Mouse (Mus musculus): ENCODE measurements around the gene Slc45a2. TPM values are rescaled to one million over a fixed set of nuclear protein-coding genes. Genes with fewer than 3 reads are reported as not detected.

The Slc45a2 gene
- polyA plus RNA-seq (2015; fragmentation: Nextera tagmentation; extraction: Ambion mirVana), result 0.05 TPM in 1 of 2 replicates, not detected in the other

DNA sequence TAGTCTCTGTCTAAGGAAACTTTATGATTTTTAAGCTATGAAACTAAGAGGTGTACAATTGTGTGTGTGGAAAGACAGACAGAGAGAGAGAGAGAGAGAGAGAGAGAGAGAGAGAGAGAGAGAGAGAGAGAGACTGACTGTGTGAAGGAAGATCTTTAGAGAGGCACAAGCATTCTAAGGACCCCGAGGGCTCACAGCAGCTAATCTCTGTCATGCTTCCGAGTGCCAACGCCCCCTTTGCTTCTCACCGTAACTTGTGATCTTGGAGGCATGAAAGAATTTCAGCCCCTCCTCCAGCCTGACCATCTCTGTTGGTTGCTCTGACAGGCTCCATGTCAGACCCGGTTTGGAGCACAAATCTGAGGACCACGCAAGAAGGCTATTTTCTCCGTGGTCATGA, at the start of gene Slc45a2:
Slc45a2 (plus strand) TSS at position 301 of the 400 bp plus-strand sequence.
- Histone ChIP-seq H3K9ac (replicated peaks; ENCODE audit: low read length) (no peak within 1 kb of the TSS), H3K4me1 (ENCODE audit: insufficient read depth, low read length) (no peaks in the 10 kb centered on the region), H3K36me3 (ENCODE audit: insufficient read depth, low read length) (no peaks in the 10 kb centered on the region), H3K27ac (ENCODE audit: low read length) (no peak within 1 kb of the TSS), H3K4me2 (replicated peaks; ENCODE audit: low read depth, low read length) (peak within 1 kb of the TSS; percentile 25; the same call in 1 of the 2 replicates), H3K27me3 (ENCODE audit: insufficient read depth, low read length) (no peaks in the 10 kb centered on the region), H3K9me3 (ENCODE audit: low read length) (no peaks in the 10 kb centered on the region), H3K4me3 (ENCODE audit: low read length) (no peak within 1 kb of the TSS)
- 56% methylated on average over 7 of the region's 7 CpGs for WGBS
- ATAC-seq (ENCODE audit: low FRiP score, low TSS enrichment), result no peak

DNA sequence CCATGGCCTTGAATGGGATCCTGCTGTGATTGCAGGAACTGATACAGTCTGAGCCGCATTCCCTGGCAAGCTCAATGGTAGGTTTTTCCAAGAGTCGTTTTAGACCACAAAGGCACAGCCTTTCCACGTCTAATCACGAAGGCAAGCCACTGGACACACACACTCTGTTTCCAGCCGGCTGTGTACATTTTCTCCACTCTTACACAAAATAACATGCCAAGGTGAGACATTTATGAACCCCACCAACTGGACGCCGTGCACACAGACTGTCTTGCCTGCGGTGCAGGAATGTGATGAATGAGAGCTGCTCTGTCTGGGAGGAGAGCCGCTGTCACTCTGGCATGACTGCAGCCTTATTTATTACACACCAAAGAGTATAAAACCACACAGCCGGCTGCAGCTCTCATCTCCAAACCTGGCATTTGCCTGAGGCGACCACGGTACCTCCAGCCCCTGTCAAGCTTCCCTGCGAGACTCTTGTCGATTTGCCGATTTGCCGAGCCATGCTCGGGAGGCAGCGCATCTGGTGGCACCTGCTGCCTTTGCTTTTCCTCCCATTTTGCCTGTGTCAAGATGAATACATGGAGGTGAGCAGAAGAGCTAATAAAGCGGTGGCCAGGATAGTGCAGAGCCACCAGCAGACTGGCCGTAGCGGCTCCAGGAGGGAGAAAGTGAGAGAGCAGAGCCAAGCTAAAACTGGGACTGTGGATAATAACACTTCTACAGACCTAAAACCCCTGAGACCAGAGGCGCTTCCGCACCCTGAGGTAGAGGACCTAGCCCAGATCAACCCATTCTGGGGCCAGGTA, 48.4 kb upstream of the Slc45a2 start, which contains the start of gene C1qtnf3:
C1qtnf3 (plus strand) TSS at position 382 of the 809 bp plus-strand sequence.
- Histone ChIP-seq H3K27ac (ENCODE audit: low read length) (peak within 1 kb of the TSS; percentile 74), H3K27me3 (ENCODE audit: insufficient read depth, low read length) (no peaks in the 10 kb centered on the region), H3K9me3 (ENCODE audit: low read length) (no peaks in the 10 kb centered on the region), H3K4me2 (replicated peaks; ENCODE audit: low read depth, low read length) (peak within 1 kb of the TSS; percentile 50), H3K36me3 (ENCODE audit: insufficient read depth, low read length) (no peaks in the 10 kb centered on the region), H3K4me3 (ENCODE audit: low read length) (peak within 1 kb of the TSS; percentile 11; the same call in 1 of the 2 replicates), H3K4me1 (ENCODE audit: insufficient read depth, low read length) (peaks cover 20% of the 10 kb centered on the region), H3K9ac (replicated peaks; ENCODE audit: low read length) (0 out of 2 replicates have a peak within 1 kb of the TSS, but pooled peaks have one; percentile 33)
- WGBS, result 41% methylated on average over 23 of the region's 23 CpGs
- peak; percentile 66 for ATAC-seq (ENCODE audit: low FRiP score, low TSS enrichment)

DNA sequence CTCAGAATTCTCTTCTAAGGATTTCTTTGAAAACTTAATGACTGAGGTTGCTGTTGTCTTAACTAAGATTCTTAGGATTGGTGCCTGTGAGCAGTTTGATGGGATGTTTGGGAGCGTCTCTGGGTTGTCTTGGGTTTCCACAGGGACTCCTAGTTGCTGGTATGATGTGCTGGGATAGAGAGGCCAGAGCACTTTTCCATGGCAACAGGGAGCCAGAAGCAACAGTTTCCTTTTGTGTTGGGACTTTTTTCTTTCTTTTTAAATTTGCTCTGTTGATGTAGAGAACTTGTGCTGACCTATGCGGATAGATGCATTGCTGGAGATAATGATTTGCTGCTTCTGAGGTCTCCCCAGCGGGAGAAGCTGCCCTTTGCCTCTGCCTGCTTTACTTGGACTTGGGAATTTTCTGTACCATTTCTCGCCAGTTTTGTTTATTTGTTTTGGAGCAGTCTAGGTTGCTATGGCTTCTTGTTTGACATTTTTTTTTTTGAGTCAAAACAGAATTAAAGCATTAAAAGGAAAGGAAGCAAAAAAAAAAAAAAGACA, 47.7 kb upstream of the Slc45a2 start:
- H3K9ac ChIP-seq (replicated peaks; ENCODE audit: low read length), result 0 out of 2 replicates have a peak overlapping the region, but pooled peaks have one; percentile 33
- H3K27ac ChIP-seq (ENCODE audit: low read length), result peak overlapping the region; percentile 74
- ATAC-seq (ENCODE audit: low FRiP score, low TSS enrichment), result peak; percentile 35; the same call in 1 of the 2 replicates
- peak overlapping the region; percentile 50 for H3K4me2 ChIP-seq (replicated peaks; ENCODE audit: low read depth, low read length)
- 34% methylated on average over 4 of the region's 4 CpGs for WGBS
- H3K4me3 ChIP-seq (ENCODE audit: low read length), result peak overlapping the region; percentile 11; the same call in 1 of the 2 replicates
- no peaks in the 10 kb centered on the region for H3K27me3 ChIP-seq (ENCODE audit: insufficient read depth, low read length)
- no peaks in the 10 kb centered on the region for H3K9me3 ChIP-seq (ENCODE audit: low read length)
- no peaks in the 10 kb centered on the region for H3K36me3 ChIP-seq (ENCODE audit: insufficient read depth, low read length)
- H3K4me1 ChIP-seq (ENCODE audit: insufficient read depth, low read length), result peaks cover 20% of the 10 kb centered on the region

DNA sequence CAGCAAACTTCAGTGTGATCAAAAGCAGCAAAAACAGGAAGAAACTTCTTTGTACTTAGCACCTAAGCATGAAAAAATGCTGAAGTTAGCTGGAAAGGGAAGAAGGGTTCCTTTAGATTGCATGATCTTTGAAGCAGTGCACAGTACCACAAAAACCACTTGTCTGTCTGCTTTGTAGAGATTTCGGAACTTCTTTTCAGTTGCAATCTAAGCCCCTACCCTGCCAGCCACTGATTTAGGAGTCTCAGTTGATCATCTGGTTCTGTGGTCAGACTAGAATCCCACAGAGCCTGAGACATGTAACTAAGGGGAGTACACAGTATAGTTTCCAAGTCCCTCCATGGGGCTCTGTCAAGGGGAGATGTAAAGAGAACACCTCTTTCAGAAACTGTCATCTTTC, 47.1 kb upstream of the Slc45a2 start:
- Histone ChIP-seq H3K36me3 (ENCODE audit: insufficient read depth, low read length) (no peaks in the 10 kb centered on the region), H3K4me2 (replicated peaks; ENCODE audit: low read depth, low read length) (no peak overlapping the region), H3K4me1 (ENCODE audit: insufficient read depth, low read length) (peaks cover 20% of the 10 kb centered on the region), H3K9ac (replicated peaks; ENCODE audit: low read length) (no peak overlapping the region), H3K27ac (ENCODE audit: low read length) (peak overlapping the region; percentile 31), H3K4me3 (ENCODE audit: low read length) (no peak overlapping the region), H3K9me3 (ENCODE audit: low read length) (no peaks in the 10 kb centered on the region), H3K27me3 (ENCODE audit: insufficient read depth, low read length) (no peaks in the 10 kb centered on the region)
- ATAC-seq (ENCODE audit: low FRiP score, low TSS enrichment), result no peak
- WGBS, result 71% methylated on average over 1 of the region's 1 CpGs

DNA sequence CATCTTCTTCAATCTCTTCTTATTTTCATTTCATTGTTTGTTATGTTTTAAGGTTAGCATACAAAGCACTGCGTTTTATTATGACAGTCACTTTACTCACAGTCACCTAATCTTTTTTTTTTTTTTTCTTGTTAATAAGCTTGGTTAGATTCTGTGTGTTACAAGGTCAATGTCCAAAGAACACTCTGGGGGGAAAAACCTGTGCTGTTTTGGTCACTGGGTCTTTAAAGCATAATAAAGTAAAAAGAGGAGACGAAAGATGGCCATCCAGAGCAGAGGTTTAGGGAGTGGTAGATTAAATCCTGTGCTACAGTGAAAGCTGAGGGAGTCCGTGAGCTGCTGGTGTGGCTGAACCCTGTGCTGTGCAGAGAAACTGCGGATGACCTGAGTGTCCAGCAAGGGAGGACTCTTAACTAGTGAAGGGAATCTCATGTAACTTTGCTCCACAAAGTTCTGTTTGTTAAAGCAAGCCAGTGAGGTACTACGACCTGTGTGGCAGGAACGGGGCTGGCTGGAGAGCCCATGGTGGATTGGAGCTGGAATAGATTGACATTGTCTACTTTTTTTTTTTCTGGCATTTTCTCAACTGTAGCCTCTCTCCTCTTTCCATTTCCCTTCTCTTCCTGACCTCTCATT, 46.0 kb upstream of the Slc45a2 start:
- H3K4me3 ChIP-seq (ENCODE audit: low read length), result no peak overlapping the region
- ATAC-seq (ENCODE audit: low FRiP score, low TSS enrichment), result no peak
- no peak overlapping the region for H3K9ac ChIP-seq (replicated peaks; ENCODE audit: low read length)
- H3K4me2 ChIP-seq (replicated peaks; ENCODE audit: low read depth, low read length), result no peak overlapping the region
- peak overlapping the region; percentile 70 for H3K27ac ChIP-seq (ENCODE audit: low read length)
- no peaks in the 10 kb centered on the region for H3K36me3 ChIP-seq (ENCODE audit: insufficient read depth, low read length)
- 71% methylated on average over 6 of the region's 6 CpGs for WGBS
- no peaks in the 10 kb centered on the region for H3K27me3 ChIP-seq (ENCODE audit: insufficient read depth, low read length)
- H3K4me1 ChIP-seq (ENCODE audit: insufficient read depth, low read length), result peaks cover 20% of the 10 kb centered on the region
- H3K9me3 ChIP-seq (ENCODE audit: low read length), result no peaks in the 10 kb centered on the region

DNA sequence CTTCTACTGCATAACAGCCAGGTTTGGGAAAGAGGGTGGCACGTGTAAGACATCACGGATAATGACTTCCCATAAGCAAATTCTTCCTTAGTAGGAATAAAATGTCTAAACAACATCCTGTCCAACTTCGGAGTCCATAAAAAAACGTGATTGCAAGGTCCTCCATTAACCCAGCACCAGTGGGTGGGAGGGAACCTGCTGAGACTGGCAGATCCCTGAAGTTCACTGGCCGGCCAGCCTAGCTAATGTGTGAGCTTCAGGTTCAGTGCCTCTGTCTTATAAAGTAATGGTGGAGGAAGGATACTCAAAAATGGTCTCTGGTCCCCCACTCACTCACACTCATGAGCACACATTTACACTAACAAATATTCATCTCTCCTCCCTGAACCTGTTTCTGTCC, 45.4 kb upstream of the Slc45a2 start:
- no peak for ATAC-seq (ENCODE audit: low FRiP score, low TSS enrichment)
- Histone ChIP-seq H3K4me1 (ENCODE audit: insufficient read depth, low read length) (peaks cover 20% of the 10 kb centered on the region), H3K4me3 (ENCODE audit: low read length) (no peak overlapping the region), H3K9ac (replicated peaks; ENCODE audit: low read length) (no peak overlapping the region), H3K27me3 (ENCODE audit: insufficient read depth, low read length) (no peaks in the 10 kb centered on the region), H3K4me2 (replicated peaks; ENCODE audit: low read depth, low read length) (no peak overlapping the region), H3K27ac (ENCODE audit: low read length) (peak overlapping the region; percentile 70; the same call in 1 of the 2 replicates), H3K9me3 (ENCODE audit: low read length) (no peaks in the 10 kb centered on the region), H3K36me3 (ENCODE audit: insufficient read depth, low read length) (no peaks in the 10 kb centered on the region)
- whole genome bisulfite sequencing, result 55% methylated on average over 5 of the region's 5 CpGs

DNA sequence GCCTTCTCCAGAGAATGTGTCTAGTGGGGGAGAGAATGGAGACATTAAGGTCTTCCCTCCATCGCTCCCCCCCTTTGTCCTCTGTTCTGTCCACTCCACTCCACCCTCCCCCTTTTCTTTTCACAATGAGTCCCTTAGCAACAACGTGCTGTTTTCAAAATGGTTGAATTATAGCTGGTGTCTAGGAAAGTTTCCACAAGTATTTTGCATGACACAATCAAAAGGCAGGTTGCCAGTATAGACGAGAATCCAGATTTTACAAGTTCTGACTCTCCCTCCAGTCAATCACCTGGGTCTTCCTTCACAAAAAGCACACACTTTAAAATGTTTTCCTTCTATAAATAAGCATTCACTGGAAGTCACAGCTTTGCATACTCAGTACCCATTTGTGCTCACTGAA, 43.8 kb upstream of the Slc45a2 start:
- no peak overlapping the region for H3K4me2 ChIP-seq (replicated peaks; ENCODE audit: low read depth, low read length)
- H3K9me3 ChIP-seq (ENCODE audit: low read length), result no peaks in the 10 kb centered on the region
- WGBS, result 54% methylated on average over 3 of the region's 3 CpGs
- H3K27me3 ChIP-seq (ENCODE audit: insufficient read depth, low read length), result no peaks in the 10 kb centered on the region
- H3K36me3 ChIP-seq (ENCODE audit: insufficient read depth, low read length), result no peaks in the 10 kb centered on the region
- no peak overlapping the region for H3K27ac ChIP-seq (ENCODE audit: low read length)
- ATAC-seq (ENCODE audit: low FRiP score, low TSS enrichment), result no peak
- H3K9ac ChIP-seq (replicated peaks; ENCODE audit: low read length), result no peak overlapping the region
- H3K4me3 ChIP-seq (ENCODE audit: low read length), result no peak overlapping the region
- peaks cover 20% of the 10 kb centered on the region for H3K4me1 ChIP-seq (ENCODE audit: insufficient read depth, low read length)

DNA sequence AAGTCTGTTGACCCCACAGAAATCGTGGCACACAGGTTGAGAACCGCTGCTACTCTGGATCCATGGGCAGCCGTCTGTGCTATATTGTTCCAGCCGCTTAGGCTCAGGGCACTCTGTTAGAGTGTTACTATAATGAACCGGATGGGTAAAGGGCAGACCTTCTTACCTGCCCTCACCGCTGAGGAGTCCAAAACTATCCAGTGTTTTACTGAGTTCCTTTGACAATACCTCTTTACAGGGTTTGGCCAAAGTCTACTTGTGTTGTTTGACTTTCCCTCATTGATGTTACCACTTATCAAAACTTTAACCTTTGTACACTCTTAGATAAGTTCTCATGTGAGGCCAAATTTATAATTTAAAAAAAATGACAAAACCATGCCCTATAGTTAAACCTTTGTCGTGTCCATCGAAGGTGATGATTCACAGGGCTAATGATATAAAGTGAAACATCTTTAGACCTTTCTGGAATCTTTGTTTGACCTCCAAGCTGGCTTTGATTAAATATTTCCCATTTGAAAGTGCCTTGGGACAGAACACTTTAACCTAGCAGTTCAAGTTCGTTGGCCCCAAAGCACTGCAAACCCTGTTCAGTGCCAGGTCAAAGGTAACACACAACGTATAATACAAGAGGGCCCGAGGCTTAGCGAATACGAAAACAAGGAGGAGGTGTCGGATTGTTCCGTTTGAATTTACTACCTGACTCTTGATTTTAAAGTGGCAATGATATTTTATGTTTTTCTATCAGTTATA, 41.1 kb upstream of the Slc45a2 start:
- Histone ChIP-seq H3K36me3 (ENCODE audit: insufficient read depth, low read length) (no peaks in the 10 kb centered on the region), H3K9me3 (ENCODE audit: low read length) (no peaks in the 10 kb centered on the region), H3K27me3 (ENCODE audit: insufficient read depth, low read length) (no peaks in the 10 kb centered on the region), H3K4me1 (ENCODE audit: insufficient read depth, low read length) (peaks cover 3% of the 10 kb centered on the region; the same call in 1 of the 2 replicates), H3K27ac (ENCODE audit: low read length) (no peak overlapping the region), H3K4me3 (ENCODE audit: low read length) (no peak overlapping the region), H3K9ac (replicated peaks; ENCODE audit: low read length) (no peak overlapping the region), H3K4me2 (replicated peaks; ENCODE audit: low read depth, low read length) (no peak overlapping the region)
- no peak for ATAC-seq (ENCODE audit: low FRiP score, low TSS enrichment)
- 79% methylated on average over 15 of the region's 15 CpGs for WGBS

DNA sequence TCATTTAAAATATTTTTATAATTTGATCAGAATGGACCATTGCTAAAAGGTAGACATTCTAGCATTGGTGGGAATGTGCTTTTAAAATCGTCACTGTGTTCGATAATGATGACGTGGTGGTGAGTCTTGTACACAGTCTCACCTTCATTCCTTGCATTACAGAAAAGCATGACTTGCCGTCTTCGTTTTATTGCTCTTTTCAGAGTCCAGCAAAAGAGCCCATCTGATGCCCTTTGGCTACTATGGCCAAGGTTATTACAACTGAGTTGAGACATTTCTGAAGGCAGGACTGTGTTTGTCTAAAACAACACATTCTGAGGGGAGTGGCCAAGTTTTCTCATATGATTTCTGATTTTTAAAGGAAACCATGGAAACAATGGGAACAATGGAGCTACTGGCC, 40.3 kb upstream of the Slc45a2 start:
- no peak overlapping the region for H3K4me2 ChIP-seq (replicated peaks; ENCODE audit: low read depth, low read length)
- ATAC-seq (ENCODE audit: low FRiP score, low TSS enrichment), result no peak
- no peak overlapping the region for H3K4me3 ChIP-seq (ENCODE audit: low read length)
- no peaks in the 10 kb centered on the region for H3K27me3 ChIP-seq (ENCODE audit: insufficient read depth, low read length)
- no peak overlapping the region for H3K9ac ChIP-seq (replicated peaks; ENCODE audit: low read length)
- H3K4me1 ChIP-seq (ENCODE audit: insufficient read depth, low read length), result no peaks in the 10 kb centered on the region; the same call in 1 of the 2 replicates
- no peaks in the 10 kb centered on the region for H3K9me3 ChIP-seq (ENCODE audit: low read length)
- WGBS, result 87% methylated on average over 5 of the region's 5 CpGs
- H3K36me3 ChIP-seq (ENCODE audit: insufficient read depth, low read length), result no peaks in the 10 kb centered on the region
- H3K27ac ChIP-seq (ENCODE audit: low read length), result no peak overlapping the region
